Mouse (Mus musculus): ENCODE data around the gene Tmc8. TPM values are rescaled to one million over a fixed set of nuclear protein-coding genes. Genes with fewer than 3 reads are reported as not detected.

Gene Tmc8
- polyA plus RNA-seq, 1 experiment from 2014 or later, result 1.2 TPM

- Histone ChIP-seq H3K4me1 (peaks cover 26% of the 10 kb centered on the region), H3K9me3 (no peaks in the 10 kb centered on the region), H3K4me3 (replicated peaks) (no peak overlapping the region), H3K9ac (no peak overlapping the region), H3K27me3 (peaks cover 36% of the 10 kb centered on the region), H3K36me3 (replicated peaks) (no peaks in the 10 kb centered on the region), H3K27ac (no peak overlapping the region), H3K4me2 (no peak overlapping the region)
- ATAC-seq (ENCODE audit: low FRiP score), result no peak
- 93% methylated on average over 14 of the region's 14 CpGs for WGBS
These were observed 5.6 kb upstream of the Tmc8 start for GRCm38 (mm10) chr11:117776085-117776792.

GRCm38 (mm10) chr11:117777111-117777510, 4.8 kb upstream of the Tmc8 start:
- no peak overlapping the region for H3K9ac ChIP-seq
- H3K4me1 ChIP-seq, result peaks cover 30% of the 10 kb centered on the region
- no peak overlapping the region for H3K4me2 ChIP-seq
- WGBS, result 89% methylated on average over 5 of the region's 5 CpGs
- H3K27ac ChIP-seq, result no peak overlapping the region
- H3K36me3 ChIP-seq (replicated peaks), result no peaks in the 10 kb centered on the region
- no peak overlapping the region for H3K4me3 ChIP-seq (replicated peaks)
- ATAC-seq (ENCODE audit: low FRiP score), result no peak
- peaks cover 45% of the 10 kb centered on the region for H3K27me3 ChIP-seq
- H3K9me3 ChIP-seq, result no peaks in the 10 kb centered on the region

- H3K4me3 ChIP-seq (replicated peaks), result no peak overlapping the region
- WGBS, result 93% methylated on average over 11 of the region's 11 CpGs
These were observed 3.8 kb upstream of the Tmc8 start for GRCm38 (mm10) chr11:117778031-117778430.

GRCm38 (mm10) chr11:117778851-117779433, 2.9 kb upstream of the Tmc8 start:
- WGBS, result 72% methylated on average over 12 of the region's 12 CpGs
- Histone ChIP-seq H3K27ac (0 out of 2 replicates have a peak overlapping the region, but pooled peaks have one; percentile 21), H3K4me2 (peak overlapping the region; percentile 56; the same call in 1 of the 2 replicates), H3K9me3 (no peaks in the 10 kb centered on the region), H3K27me3 (peaks cover 63% of the 10 kb centered on the region), H3K9ac (no peak overlapping the region), H3K36me3 (replicated peaks) (no peaks in the 10 kb centered on the region), H3K4me1 (peaks cover 41% of the 10 kb centered on the region), H3K4me3 (replicated peaks) (peak overlapping the region; percentile 33; the same call in 1 of the 2 replicates)
- ATAC-seq (ENCODE audit: low FRiP score), result no peak

More at GRCm38 (mm10) chr11:117778031-117778430, 3.8 kb upstream of the Tmc8 start:
- Histone ChIP-seq H3K9ac (no peak overlapping the region), H3K27me3 (peaks cover 54% of the 10 kb centered on the region), H3K4me1 (peaks cover 33% of the 10 kb centered on the region), H3K9me3 (no peaks in the 10 kb centered on the region), H3K27ac (no peak overlapping the region), H3K36me3 (replicated peaks) (no peaks in the 10 kb centered on the region), H3K4me2 (no peak overlapping the region)
- no peak for ATAC-seq (ENCODE audit: low FRiP score)

GRCm38 (mm10) chr11:117779434-117780198, 2.3 kb upstream of the Tmc8 start:
- Histone ChIP-seq H3K9me3 (no peaks in the 10 kb centered on the region), H3K4me1 (peaks cover 41% of the 10 kb centered on the region), H3K4me2 (peak overlapping the region; percentile 56), H3K4me3 (replicated peaks) (peak overlapping the region; percentile 33), H3K36me3 (replicated peaks) (no peaks in the 10 kb centered on the region), H3K27me3 (peaks cover 70% of the 10 kb centered on the region), H3K9ac (peak overlapping the region; percentile 33), H3K27ac (peak overlapping the region; percentile 31; the same call in 1 of the 2 replicates)
- 6% methylated on average over 38 of the region's 38 CpGs for WGBS
- ATAC-seq (ENCODE audit: low FRiP score), result 0 out of 2 replicates have a peak, but pooled peaks have one; percentile 10

GRCm38 (mm10) chr11:117780199-117780515, 1.7 kb upstream of the Tmc8 start:
- 2% methylated on average over 17 of the region's 17 CpGs for WGBS
- ATAC-seq (ENCODE audit: low FRiP score), result 0 out of 2 replicates have a peak, but pooled peaks have one; percentile 21
- peak overlapping the region; percentile 56 for H3K4me2 ChIP-seq
- H3K9ac ChIP-seq, result peak overlapping the region; percentile 33
- H3K4me1 ChIP-seq, result peaks cover 41% of the 10 kb centered on the region
- peak overlapping the region; percentile 33 for H3K4me3 ChIP-seq (replicated peaks)
- H3K36me3 ChIP-seq (replicated peaks), result no peaks in the 10 kb centered on the region
- peaks cover 76% of the 10 kb centered on the region for H3K27me3 ChIP-seq
- H3K27ac ChIP-seq, result no peak overlapping the region; the same call in 1 of the 2 replicates
- no peaks in the 10 kb centered on the region for H3K9me3 ChIP-seq

- Histone ChIP-seq H3K4me1 (peaks cover 41% of the 10 kb centered on the region), H3K4me2 (peak overlapping the region; percentile 56), H3K9me3 (no peaks in the 10 kb centered on the region), H3K4me3 (replicated peaks) (peak overlapping the region; percentile 33), H3K9ac (peak overlapping the region; percentile 33), H3K27ac (no peak overlapping the region), H3K36me3 (replicated peaks) (no peaks in the 10 kb centered on the region), H3K27me3 (peaks cover 77% of the 10 kb centered on the region)
- ATAC-seq (ENCODE audit: low FRiP score), result no peak; the same call in 1 of the 2 replicates
- 3% methylated on average over 19 of the region's 19 CpGs for WGBS
These were observed 1.2 kb upstream of the Tmc8 start for GRCm38 (mm10) chr11:117780582-117781111.

GRCm38 (mm10) chr11:117781199-117781821, 566 bp upstream of the Tmc8 start:
- peaks cover 79% of the 10 kb centered on the region for H3K27me3 ChIP-seq
- WGBS, result 24% methylated on average over 18 of the region's 18 CpGs
- H3K36me3 ChIP-seq (replicated peaks), result no peaks in the 10 kb centered on the region
- ATAC-seq (ENCODE audit: low FRiP score), result no peak
- H3K27ac ChIP-seq, result 0 out of 2 replicates have a peak overlapping the region, but pooled peaks have one; percentile 42
- peak overlapping the region; percentile 56; the same call in 1 of the 2 replicates for H3K4me2 ChIP-seq
- no peaks in the 10 kb centered on the region for H3K9me3 ChIP-seq
- H3K9ac ChIP-seq, result no peak overlapping the region
- H3K4me3 ChIP-seq (replicated peaks), result peak overlapping the region; percentile 33; the same call in 1 of the 2 replicates
- peaks cover 43% of the 10 kb centered on the region for H3K4me1 ChIP-seq

GRCm38 (mm10) chr11:117782705-117783034, 794 bp downstream of the Tmc8 start:
- peak overlapping the region; percentile 50; the same call in 1 of the 2 replicates for H3K9ac ChIP-seq
- 37% methylated on average over 9 of the region's 9 CpGs for WGBS
- no peak for ATAC-seq (ENCODE audit: low FRiP score)
- no peaks in the 10 kb centered on the region for H3K36me3 ChIP-seq (replicated peaks)
- H3K9me3 ChIP-seq, result no peaks in the 10 kb centered on the region
- H3K4me2 ChIP-seq, result peak overlapping the region; percentile 62
- H3K4me3 ChIP-seq (replicated peaks), result peak overlapping the region; percentile 33
- H3K27me3 ChIP-seq, result peaks cover 77% of the 10 kb centered on the region
- H3K4me1 ChIP-seq, result peaks cover 44% of the 10 kb centered on the region
- 0 out of 2 replicates have a peak overlapping the region, but pooled peaks have one; percentile 19 for H3K27ac ChIP-seq

GRCm38 (mm10) chr11:117783089-117783488, 1.2 kb downstream of the Tmc8 start:
- Histone ChIP-seq H3K4me2 (peak overlapping the region; percentile 62), H3K4me3 (replicated peaks) (peak overlapping the region; percentile 33), H3K9me3 (no peaks in the 10 kb centered on the region), H3K4me1 (peaks cover 44% of the 10 kb centered on the region), H3K9ac (peak overlapping the region; percentile 50), H3K36me3 (replicated peaks) (no peaks in the 10 kb centered on the region), H3K27ac (0 out of 2 replicates have a peak overlapping the region, but pooled peaks have one; percentile 19), H3K27me3 (peaks cover 74% of the 10 kb centered on the region)
- 3% methylated on average over 31 of the region's 31 CpGs for WGBS
- ATAC-seq (ENCODE audit: low FRiP score), result no peak

GRCm38 (mm10) chr11:117783683-117784309, 1.9 kb downstream of the Tmc8 start:
- H3K36me3 ChIP-seq (replicated peaks), result no peaks in the 10 kb centered on the region
- ATAC-seq (ENCODE audit: low FRiP score), result peak; percentile 33; the same call in 1 of the 2 replicates
- H3K4me3 ChIP-seq (replicated peaks), result peak overlapping the region; percentile 33; the same call in 1 of the 2 replicates
- peak overlapping the region; percentile 50; the same call in 1 of the 2 replicates for H3K9ac ChIP-seq
- 26% methylated on average over 10 of the region's 10 CpGs for WGBS
- H3K27ac ChIP-seq, result no peak overlapping the region
- peaks cover 43% of the 10 kb centered on the region for H3K4me1 ChIP-seq
- peaks cover 67% of the 10 kb centered on the region for H3K27me3 ChIP-seq
- peak overlapping the region; percentile 62 for H3K4me2 ChIP-seq
- H3K9me3 ChIP-seq, result no peaks in the 10 kb centered on the region

Measured in forebrain, embryonic 12.5 days (tissue).